Mouse (Mus musculus): ENCODE measurements around the gene Rasl10a. TPM values are rescaled to one million over a fixed set of nuclear protein-coding genes. Genes with fewer than 3 reads are reported as not detected.

Gene Rasl10a
- total and polyA plus RNA-seq, 3 experiments = 0.47 to 0.55 TPM; not detected in 1

GRCm38 (mm10) chr11:5035421-5035820, 22.5 kb upstream of the Rasl10a start:
- H3K36me3 ChIP-seq (replicated peaks) = peaks cover 100% of the 10 kb centered on the region
- H3K27me3 ChIP-seq (ENCODE audit: insufficient read depth, low read length) = no peaks in the 10 kb centered on the region
- peaks cover 13% of the 10 kb centered on the region; the same call in 1 of the 2 replicates for H3K4me1 ChIP-seq (ENCODE audit: insufficient read depth, low read depth, low read length)
- no peaks in the 10 kb centered on the region for H3K9me3 ChIP-seq (replicated peaks)
- DNase-seq (ENCODE audit: low spot score) = no peak
- no peak overlapping the region for H3K4me3 ChIP-seq (ENCODE audit: low read depth, low read length)
- no peak for ATAC-seq (ENCODE audit: extremely low read depth, insufficient number of reproducible peaks, low FRiP score, poor library complexity, severe bottlenecking)
- TF ChIP-seq GATA2 (IDR thresholded peaks at IDR 0.05; ENCODE audit: borderline replicate concordance, low read depth, low read length) (no peak), POLR2AphosphoS5 (IDR thresholded peaks at IDR 0.05; ENCODE audit: insufficient replicate concordance, low read depth, low read length) (no peak), GATA1 (IDR thresholded peaks at IDR 0.05; ENCODE audit: borderline replicate concordance, low read length) (no peak), TAL1 (conservative IDR thresholded peaks at IDR 0.05; ENCODE audit: low read depth, low read length) (no peak), CTCF (IDR thresholded peaks at IDR 0.05; ENCODE audit: low read depth, low read length) (no peak)

- DNase-seq (ENCODE audit: low spot score) = no peak
- Histone ChIP-seq H3K36me3 (replicated peaks) (peaks cover 100% of the 10 kb centered on the region), H3K9me3 (replicated peaks) (no peaks in the 10 kb centered on the region), H3K4me3 (ENCODE audit: low read depth, low read length) (no peak overlapping the region), H3K4me1 (ENCODE audit: insufficient read depth, low read depth, low read length) (peaks cover 8% of the 10 kb centered on the region; the same call in 1 of the 2 replicates), H3K27me3 (ENCODE audit: insufficient read depth, low read length) (no peaks in the 10 kb centered on the region)
- TF ChIP-seq GATA1 (IDR thresholded peaks at IDR 0.05; ENCODE audit: borderline replicate concordance, low read length) (no peak), GATA2 (IDR thresholded peaks at IDR 0.05; ENCODE audit: borderline replicate concordance, low read depth, low read length) (no peak), TAL1 (conservative IDR thresholded peaks at IDR 0.05; ENCODE audit: low read depth, low read length) (no peak), CTCF (IDR thresholded peaks at IDR 0.05; ENCODE audit: low read depth, low read length) (no peak), POLR2AphosphoS5 (IDR thresholded peaks at IDR 0.05; ENCODE audit: insufficient replicate concordance, low read depth, low read length) (no peak)
- no peak for ATAC-seq (ENCODE audit: extremely low read depth, insufficient number of reproducible peaks, low FRiP score, poor library complexity, severe bottlenecking)
Observed at GRCm38 (mm10) chr11:5037146-5037854, 20.6 kb upstream of the Rasl10a start.

DNA sequence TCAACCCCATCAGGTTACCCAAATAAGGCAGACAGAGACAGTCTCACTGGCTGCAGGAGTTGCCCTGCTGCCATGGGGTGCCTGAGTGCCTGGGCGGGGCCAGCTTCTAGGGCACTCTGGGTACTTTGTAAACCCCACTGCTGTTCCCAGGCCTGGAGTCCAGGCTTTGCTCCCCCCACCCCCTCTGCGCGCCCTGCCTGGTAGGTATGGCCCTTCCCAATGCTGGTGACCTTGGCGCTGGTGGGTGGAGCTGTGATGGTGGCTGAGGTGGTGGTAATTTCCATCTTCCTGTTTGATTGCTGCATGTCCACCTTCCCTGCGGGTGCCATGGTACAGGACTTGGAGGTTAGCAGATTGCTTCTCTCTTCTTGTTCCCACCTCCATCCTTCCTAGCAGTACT, 17.3 kb upstream of the Rasl10a start:
- Histone ChIP-seq H3K27me3 (ENCODE audit: insufficient read depth, low read length) (no peaks in the 10 kb centered on the region), H3K36me3 (replicated peaks) (peaks cover 83% of the 10 kb centered on the region), H3K4me1 (ENCODE audit: insufficient read depth, low read depth, low read length) (peaks cover 8% of the 10 kb centered on the region; the same call in 1 of the 2 replicates), H3K9me3 (replicated peaks) (no peaks in the 10 kb centered on the region), H3K4me3 (ENCODE audit: low read depth, low read length) (no peak overlapping the region)
- ATAC-seq (ENCODE audit: extremely low read depth, insufficient number of reproducible peaks, low FRiP score, poor library complexity, severe bottlenecking) = no peak; the same call in 1 of the 2 replicates
- DNase-seq (ENCODE audit: low spot score) = no peak
- no peak for TF ChIP-seq POLR2AphosphoS5 (IDR thresholded peaks at IDR 0.05; ENCODE audit: insufficient replicate concordance, low read depth, low read length)
- no peak for TF ChIP-seq GATA1 (IDR thresholded peaks at IDR 0.05; ENCODE audit: borderline replicate concordance, low read length)
- TF ChIP-seq GATA2 (IDR thresholded peaks at IDR 0.05; ENCODE audit: borderline replicate concordance, low read depth, low read length) = no peak
- no peak for TF ChIP-seq CTCF (IDR thresholded peaks at IDR 0.05; ENCODE audit: low read depth, low read length)
- TF ChIP-seq TAL1 (conservative IDR thresholded peaks at IDR 0.05; ENCODE audit: low read depth, low read length) = no peak

DNA sequence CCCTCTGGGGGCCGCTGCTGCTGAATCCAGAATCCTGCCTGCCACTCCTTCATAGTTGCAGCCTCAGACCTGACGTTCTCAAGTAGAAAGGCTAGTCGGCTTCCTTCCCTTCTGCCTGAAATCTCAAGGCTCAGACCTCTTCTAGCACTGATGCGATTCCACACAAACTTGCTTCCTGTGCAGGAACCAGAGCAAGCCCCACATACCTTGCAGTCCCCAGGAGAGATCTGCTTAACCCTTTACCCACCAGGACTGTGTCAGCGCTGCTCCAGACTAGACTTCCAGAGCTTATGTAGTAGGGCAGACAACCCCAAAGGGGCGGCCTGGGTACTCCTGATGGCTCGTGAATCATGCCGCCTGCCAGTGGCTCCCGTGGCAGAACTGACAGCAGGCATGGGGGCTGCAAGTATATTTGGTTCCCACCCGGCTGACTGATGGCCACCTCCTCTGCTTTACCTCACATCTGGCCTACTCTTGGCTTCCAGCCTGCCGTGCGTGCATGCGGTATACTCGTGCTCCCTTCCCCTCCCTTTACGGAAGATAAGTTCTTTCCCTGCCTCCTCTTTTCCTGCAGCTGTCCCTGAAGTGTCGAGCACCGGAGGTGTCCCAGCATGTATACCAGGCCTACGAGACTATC, 16.7 kb upstream of the Rasl10a start:
- DNase-seq (ENCODE audit: low spot score) = no peak

DNA sequence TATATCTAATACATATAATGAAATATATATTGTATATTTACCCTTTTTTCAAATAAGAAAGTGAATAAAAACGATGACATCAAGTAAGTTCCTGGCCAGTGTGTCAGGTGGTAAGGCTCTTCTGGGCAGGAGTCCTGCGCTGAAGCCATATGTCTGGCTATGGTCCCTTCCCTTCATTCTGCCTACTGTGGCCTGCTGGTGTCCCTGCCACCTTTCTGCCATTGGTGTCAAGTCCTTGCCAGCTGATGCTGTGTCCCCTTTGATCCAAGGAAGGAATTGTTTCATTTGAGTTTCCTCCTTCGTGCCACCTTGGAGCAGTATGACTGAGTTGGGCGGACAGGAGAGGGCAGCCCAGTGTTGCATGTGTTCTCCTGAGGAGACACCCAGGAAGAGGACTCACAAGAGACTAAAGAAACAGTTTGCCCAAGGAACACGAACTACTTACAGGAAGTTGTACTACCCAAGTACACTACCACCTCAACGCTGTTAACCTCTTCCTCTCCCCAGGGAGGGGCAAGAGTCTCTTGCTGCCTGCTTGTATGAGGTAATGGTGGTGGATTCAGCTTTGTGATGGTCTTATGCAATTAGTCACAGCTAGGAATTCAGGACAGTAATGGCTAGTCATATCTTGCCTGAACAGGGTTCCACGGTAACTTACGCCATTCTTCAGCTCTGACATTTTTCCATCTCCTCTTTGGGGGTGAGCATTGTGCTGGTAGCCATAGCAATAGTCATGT, 15.1 kb upstream of the Rasl10a start:
- TF ChIP-seq GATA2 (IDR thresholded peaks at IDR 0.05; ENCODE audit: borderline replicate concordance, low read depth, low read length) (no peak), POLR2AphosphoS5 (IDR thresholded peaks at IDR 0.05; ENCODE audit: insufficient replicate concordance, low read depth, low read length) (no peak), CTCF (IDR thresholded peaks at IDR 0.05; ENCODE audit: low read depth, low read length) (no peak), TAL1 (conservative IDR thresholded peaks at IDR 0.05; ENCODE audit: low read depth, low read length) (no peak), GATA1 (IDR thresholded peaks at IDR 0.05; ENCODE audit: borderline replicate concordance, low read length) (no peak)
- H3K4me1 ChIP-seq (ENCODE audit: insufficient read depth, low read depth, low read length) = peaks cover 17% of the 10 kb centered on the region; the same call in 1 of the 2 replicates
- no peak overlapping the region for H3K4me3 ChIP-seq (ENCODE audit: low read depth, low read length)
- H3K36me3 ChIP-seq (replicated peaks) = peaks cover 60% of the 10 kb centered on the region
- H3K9me3 ChIP-seq (replicated peaks) = no peaks in the 10 kb centered on the region
- DNase-seq (ENCODE audit: low spot score) (no peak), ATAC-seq (ENCODE audit: extremely low read depth, insufficient number of reproducible peaks, low FRiP score, poor library complexity, severe bottlenecking) (no peak)
- H3K27me3 ChIP-seq (ENCODE audit: insufficient read depth, low read length) = peaks cover 5% of the 10 kb centered on the region

More for the DNA sequence above, 16.7 kb upstream of the Rasl10a start:
- H3K36me3 ChIP-seq (replicated peaks) = peaks cover 76% of the 10 kb centered on the region
- 0 out of 2 replicates have a peak, but pooled peaks cover under 1% of the 10 kb centered on the region for H3K27me3 ChIP-seq (ENCODE audit: insufficient read depth, low read length)
- no peaks in the 10 kb centered on the region for H3K9me3 ChIP-seq (replicated peaks)
- TF ChIP-seq GATA1 (IDR thresholded peaks at IDR 0.05; ENCODE audit: borderline replicate concordance, low read length) (no peak), TAL1 (conservative IDR thresholded peaks at IDR 0.05; ENCODE audit: low read depth, low read length) (no peak), CTCF (IDR thresholded peaks at IDR 0.05; ENCODE audit: low read depth, low read length) (no peak), GATA2 (IDR thresholded peaks at IDR 0.05; ENCODE audit: borderline replicate concordance, low read depth, low read length) (no peak), POLR2AphosphoS5 (IDR thresholded peaks at IDR 0.05; ENCODE audit: insufficient replicate concordance, low read depth, low read length) (no peak)
- no peak overlapping the region for H3K4me3 ChIP-seq (ENCODE audit: low read depth, low read length)
- ATAC-seq (ENCODE audit: extremely low read depth, insufficient number of reproducible peaks, low FRiP score, poor library complexity, severe bottlenecking) = no peak
- peaks cover 13% of the 10 kb centered on the region; the same call in 1 of the 2 replicates for H3K4me1 ChIP-seq (ENCODE audit: insufficient read depth, low read depth, low read length)
